Mouse (Mus musculus) CH12.LX (cell line): ENCODE measurements around the gene St8sia4. TPM values are rescaled to one million over a fixed set of nuclear protein-coding genes. Genes with fewer than 3 reads are reported as not detected.

ENCODE experiments used
- DNase-seq: peaks from one replicate; pipeline ENCODE4 v3.0.0-alpha.2; 2013; ENCODE audit errors: extremely low read depth
- H3K27ac ChIP-seq: 2 replicates; pipeline ENCODE4 v1.5.1; 2012; ENCODE audit warnings: low read depth, mild to moderate bottlenecking, control low read depth, moderate library complexity; ENCODE audit not compliant: insufficient read depth
- H3K27me3 ChIP-seq: replicated peaks from 2 replicates; pipeline ENCODE3; 2012; ENCODE audit warnings: inconsistent platforms
- H3K36me3 ChIP-seq, 2 experiments: replicated peaks in 1 of 2; 2 replicates each; pipeline versions ENCODE3 to v1.6.1; 2012; ENCODE audit warnings: inconsistent platforms in 1 of 2, low read length in 1 of 2, mild to moderate bottlenecking in 1 of 2, mixed read lengths in 1 of 2, moderate library complexity in 1 of 2; ENCODE audit not compliant: control insufficient read depth in 1 of 2, insufficient read depth in 1 of 2
- H3K4me1 ChIP-seq, 2 experiments: 2 replicates each; pipeline ENCODE4 v1.6.1; 2012; ENCODE audit warnings: inconsistent platforms in 1 of 2, moderate library complexity in 1 of 2; ENCODE audit not compliant: insufficient read depth in 2 of 2, control insufficient read depth in 1 of 2
- H3K4me2 ChIP-seq: 2 replicates; pipeline ENCODE4 v1.6.1; 2012; ENCODE audit warnings: low read depth, mild to moderate bottlenecking, control low read depth; ENCODE audit not compliant: poor library complexity, insufficient read depth, severe bottlenecking
- H3K4me3 ChIP-seq, 3 experiments: fragments of 150-350 bp in 1 of 3; sonication (generic) in 1 of 3; replicated peaks in 1 of 3; 2 replicates each; pipeline versions ENCODE3 to v1.5.1; 2011 to 2012; ENCODE audit warnings: low read depth in 2 of 3, low read length in 2 of 3, mild to moderate bottlenecking in 2 of 3, moderate library complexity in 2 of 3, control low read depth in 1 of 3, improper control_type of control experiment in 1 of 3, inconsistent platforms in 1 of 3, mixed read lengths in 1 of 3; ENCODE audit not compliant: poor library complexity in 1 of 3
- H3K79me2 ChIP-seq: replicated peaks from 2 replicates; pipeline ENCODE4 v1.6.1; 2012; ENCODE audit warnings: mild to moderate bottlenecking, moderate library complexity; ENCODE audit not compliant: control insufficient read depth, poor library complexity, insufficient read depth, severe bottlenecking; ENCODE audit errors: extremely low read depth
- H3K9ac ChIP-seq: 2 replicates; pipeline ENCODE4 v1.6.1; 2012; ENCODE audit warnings: low read depth, mild to moderate bottlenecking, control low read depth, moderate library complexity; ENCODE audit not compliant: insufficient read depth
- H3K9me3 ChIP-seq: replicated peaks from 2 replicates; pipeline ENCODE3; 2012; ENCODE audit warnings: low read length, inconsistent platforms, mixed read lengths
- BHLHE40 ChIP-seq: IDR thresholded peaks from 2 replicates; pipeline ENCODE4 v1.6.1; 2011; ENCODE audit warnings: mild to moderate bottlenecking, low read depth, low read length, improper control_type of control experiment
- CHD1 ChIP-seq: IDR thresholded peaks from 2 replicates; pipeline ENCODE4 v1.6.1; 2012; ENCODE audit warnings: low read depth, low read length, improper control_type of control experiment, inconsistent platforms
- CHD2 ChIP-seq: IDR thresholded peaks from 2 replicates; pipeline ENCODE4 v1.6.1; 2011; ENCODE audit warnings: low read length, improper control_type of control experiment
- CTCF ChIP-seq, 2 experiments: IDR thresholded peaks in 1 of 2; conservative IDR thresholded peaks in 1 of 2; 2 replicates each; pipeline ENCODE4 v1.5.1; 2011 to 2012; ENCODE audit warnings: low read depth in 2 of 2, low read length in 2 of 2, improper control_type of control experiment in 1 of 2, inconsistent platforms in 1 of 2, mild to moderate bottlenecking in 1 of 2, moderate library complexity in 1 of 2
- EP300 ChIP-seq: IDR thresholded peaks from 2 replicates; pipeline ENCODE4 v1.6.1; 2011; ENCODE audit warnings: low read length, improper control_type of control experiment
- ETS1 ChIP-seq: conservative IDR thresholded peaks from 2 replicates; pipeline ENCODE4 v1.6.1; 2012; ENCODE audit warnings: low read depth, mild to moderate bottlenecking, inconsistent platforms, low read length, improper control_type of control experiment, moderate library complexity
- GABPA ChIP-seq: IDR thresholded peaks from 2 replicates; pipeline ENCODE4 v1.6.1; 2012; ENCODE audit warnings: low read depth, low read length, improper control_type of control experiment, inconsistent platforms; ENCODE audit not compliant: insufficient replicate concordance
- KAT2A ChIP-seq: IDR thresholded peaks from 2 replicates; pipeline ENCODE4 v1.6.1; 2012; ENCODE audit warnings: low read length, improper control_type of control experiment, inconsistent platforms; ENCODE audit not compliant: insufficient replicate concordance
- MAX ChIP-seq: IDR thresholded peaks from 2 replicates; pipeline ENCODE4 v1.6.1; 2011; ENCODE audit warnings: low read length, improper control_type of control experiment
- MYC ChIP-seq: IDR thresholded peaks from 2 replicates; pipeline ENCODE4 v1.6.1; 2011; ENCODE audit warnings: low read depth, mild to moderate bottlenecking, improper control_type of control experiment, low read length
- NRF1 ChIP-seq: IDR thresholded peaks from 2 replicates; pipeline ENCODE4 v1.6.1; 2014; ENCODE audit warnings: low read depth, mild to moderate bottlenecking, inconsistent platforms, low read length, improper control_type of control experiment, moderate library complexity
- PAX5 ChIP-seq: IDR thresholded peaks from 2 replicates; pipeline ENCODE4 v1.6.1; 2012; ENCODE audit warnings: low read length, inconsistent platforms, mixed read lengths
- POLR2AphosphoS2 ChIP-seq: IDR thresholded peaks from 2 replicates; pipeline ENCODE4 v1.6.1; 2011; ENCODE audit warnings: low read depth, low read length, improper control_type of control experiment
- RCOR1 ChIP-seq: conservative IDR thresholded peaks from 2 replicates; pipeline ENCODE4 v1.6.1; 2012; ENCODE audit warnings: low read depth, mild to moderate bottlenecking, inconsistent platforms, low read length, improper control_type of control experiment
- SIN3A ChIP-seq: IDR thresholded peaks from 2 replicates; pipeline ENCODE4 v1.6.1; 2012; ENCODE audit warnings: low read length, improper control_type of control experiment, inconsistent platforms
- SMC3 ChIP-seq: IDR thresholded peaks from 2 replicates; pipeline ENCODE4 v1.6.1; 2011; ENCODE audit warnings: low read depth, low read length, improper control_type of control experiment
- TBP ChIP-seq: conservative IDR thresholded peaks from 2 replicates; pipeline ENCODE4 v1.6.1; 2011; ENCODE audit warnings: low read depth, low read length, improper control_type of control experiment
- TCF12 ChIP-seq: IDR thresholded peaks from 2 replicates; pipeline ENCODE4 v1.6.1; 2014; ENCODE audit warnings: low read depth, mild to moderate bottlenecking, inconsistent platforms, low read length, improper control_type of control experiment
- UBTF ChIP-seq: IDR thresholded peaks from 2 replicates; pipeline ENCODE4 v1.6.1; 2012; ENCODE audit warnings: low read depth, mild to moderate bottlenecking, inconsistent platforms, low read length, improper control_type of control experiment, moderate library complexity
- USF1 ChIP-seq: IDR thresholded peaks from 2 replicates; pipeline ENCODE4 v1.6.1; 2014; ENCODE audit warnings: low read depth, mild to moderate bottlenecking, inconsistent platforms, low read length, improper control_type of control experiment
- USF2 ChIP-seq: conservative IDR thresholded peaks from 2 replicates; pipeline ENCODE4 v1.6.1; 2011; ENCODE audit warnings: low read depth, low read length, improper control_type of control experiment
- ZKSCAN1 ChIP-seq: IDR thresholded peaks from 2 replicates; pipeline ENCODE4 v1.6.1; 2012; ENCODE audit warnings: low read depth, inconsistent platforms, low read length, improper control_type of control experiment, borderline replicate concordance
- ZMIZ1 ChIP-seq: IDR thresholded peaks from 2 replicates; pipeline ENCODE4 v1.6.1; 2012; ENCODE audit warnings: low read depth, mild to moderate bottlenecking, inconsistent platforms, low read length, improper control_type of control experiment
- dilution Hi-C: fragments of 300-500 bp; cut with MboI; formaldehyde crosslinking; loops from 2 replicates; pipeline ENCODE4 v1.14.3; 2020; ENCODE audit warnings: low sequenced_read_pairs; ENCODE audit not compliant: extremely low pct_unique_long_range_greater_than_20kb, extremely low pct_ligation_motif_present
- in situ Hi-C: fragments of 300-500 bp; cut with MboI; formaldehyde crosslinking; loops from 3 replicates; pipeline ENCODE4 v1.14.3; 2019; ENCODE audit warnings: low sequenced_read_pairs, low pct_ligation_motif_present, low pct_unique_long_range_greater_than_20kb, mixed read lengths
- polyA plus RNA-seq: library from polyadenylated mRNA; unstranded; fragments of >175 nt; gene quantifications from 2 replicates; pipeline ENCODE4 v1.2.1, GENCODE M21; 2012; ENCODE audit warnings: low read depth; ENCODE audit not compliant: insufficient read length
- total RNA-seq, 2 experiments: library from RNA; depleted of rRNA; stranded (reverse); fragments of 300-350 nt in 1 of 2; fragments of >200 nt in 1 of 2; gene quantifications; 2 replicates each; pipeline ENCODE4 v1.2.3; 2012 to 2014

St8sia4 gene
- total and polyA plus RNA-seq, 3 experiments, result 2.3 to 13.6 (median 12.7) TPM

- DNase-seq, result no peak
- Histone ChIP-seq H3K9me3 (no peaks in the 10 kb centered on the region), H3K4me2 (no peak overlapping the region), H3K27me3 (no peaks in the 10 kb centered on the region), H3K36me3 (no peaks in the 10 kb centered on the region), H3K9ac (no peak overlapping the region), H3K4me3 (no peak overlapping the region), H3K27ac (no peak overlapping the region), H3K4me1 (no peaks in the 10 kb centered on the region), H3K79me2 (no peaks in the 10 kb centered on the region)
- TF ChIP-seq EP300 (no peak), UBTF (no peak), PAX5 (no peak), ETS1 (no peak), ZKSCAN1 (no peak), GABPA (no peak), CHD1 (no peak), SMC3 (no peak), CHD2 (no peak), RCOR1 (no peak), USF1 (no peak), MYC (no peak)
- dilution Hi-C loops (no loop called here), in situ Hi-C loops (no loop called here)
Measured at GRCm38 (mm10) chr1:95582264-95582663, 85.1 kb downstream of the St8sia4 start.

GRCm38 (mm10) chr1:95572619-95573540 is 94.5 kb downstream of the St8sia4 start:
- in situ Hi-C loops (no loop called here), dilution Hi-C loops (no loop called here)
- Histone ChIP-seq H3K4me2 (no peak overlapping the region), H3K9ac (no peak overlapping the region), H3K9me3 (no peaks in the 10 kb centered on the region), H3K36me3 (no peaks in the 10 kb centered on the region), H3K4me3 (no peak overlapping the region), H3K4me1 (no peaks in the 10 kb centered on the region), H3K79me2 (no peaks in the 10 kb centered on the region), H3K27me3 (no peaks in the 10 kb centered on the region), H3K27ac (no peak overlapping the region)
- TF ChIP-seq BHLHE40 (no peak), TCF12 (no peak), RCOR1 (no peak), KAT2A (no peak), SMC3 (no peak), TBP (no peak), CHD1 (no peak), SIN3A (no peak), USF2 (no peak), MAX (no peak), ZMIZ1 (no peak), POLR2AphosphoS2 (no peak), NRF1 (no peak), CTCF (conservative IDR thresholded peaks at IDR 0.05 in 1 of 2, IDR thresholded peaks at IDR 0.05 in 1 of 2; ENCODE audit: low read depth in 2 of 2, low read length in 2 of 2) (no peak), USF1 (no peak), ETS1 (no peak), CHD2 (no peak)
- DNase-seq, result no peak
